Mouse (Mus musculus): Measurements from ENCODE around the gene Xpot. TPM values are rescaled to one million over a fixed set of nuclear protein-coding genes. Genes with fewer than 3 reads are reported as not detected.

Gene Xpot
- polyA plus RNA-seq, 1 experiment from 2014 or later, result 59.0 TPM

Small RNAs within 50 kb of the gene (microRNA-seq; reads per million reads assigned to microRNA genes)
- not detected for gene Gm24330

Other genes with a start within 250 kb of the Xpot start
- gene Rassf3, start 150.0 kb downstream of the Xpot start, polyA plus RNA-seq (2016; fragmentation: Nextera tagmentation; extraction: Ambion mirVana), result 6.6 and 7.3 TPM in 2 replicates
- gene Tbk1, start 39.5 kb downstream of the Xpot start, polyA plus RNA-seq (2016; fragmentation: Nextera tagmentation; extraction: Ambion mirVana), result 37.5 and 39.4 TPM in 2 replicates
- gene D930020B18Rik, start 15.3 kb upstream of the Xpot start, polyA plus RNA-seq (2016; fragmentation: Nextera tagmentation; extraction: Ambion mirVana), result 0.63 and 1.3 TPM in 2 replicates
- 2.5 and 3.0 TPM in 2 replicates for gene BC048403, start 113.6 kb upstream of the Xpot start, polyA plus RNA-seq (2016; fragmentation: Nextera tagmentation; extraction: Ambion mirVana)